Mouse (Mus musculus): ENCODE measurements at regions not wholly inside any gene's neighbourhood (a gene's known extent, or its start where the extent isn't known, plus 50 kb on each side); places are given as distances from the start of the nearest gene placed in this dataset.

DNA sequence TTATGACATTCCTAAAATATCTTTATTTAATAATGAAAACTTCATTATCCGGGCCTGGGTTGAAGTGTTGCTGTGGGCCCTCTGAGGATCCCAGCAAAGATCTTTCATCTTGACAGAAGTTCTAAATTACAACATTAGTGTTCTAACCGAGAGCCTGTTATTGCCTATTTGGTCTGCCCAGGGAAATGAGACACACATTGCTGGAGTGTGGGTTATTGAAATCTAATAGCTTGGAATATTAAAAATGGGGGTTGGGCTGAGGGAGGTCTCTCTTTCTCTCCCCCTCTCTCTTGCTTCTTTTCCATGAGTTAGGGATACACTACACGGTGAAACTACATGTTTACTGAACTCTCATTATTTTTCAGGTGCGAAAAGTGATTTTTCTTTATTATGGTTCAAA, 240.4 kb upstream of the Camk1g start:
- Histone ChIP-seq H3K4me3 (no peak overlapping the region), H3K9me3 (replicated peaks) (no peaks in the 10 kb centered on the region), H3K27ac (no peak overlapping the region), H3K36me3 (no peaks in the 10 kb centered on the region), H3K27me3 (ENCODE audit: low read depth, poor library complexity, severe bottlenecking) (no peaks in the 10 kb centered on the region), H3K4me1 (peaks cover 5% of the 10 kb centered on the region)
- 68% methylated on average over 4 of the region's 4 CpGs for whole genome bisulfite sequencing
- no peak for DNase-seq (ENCODE audit: low spot score)

DNA sequence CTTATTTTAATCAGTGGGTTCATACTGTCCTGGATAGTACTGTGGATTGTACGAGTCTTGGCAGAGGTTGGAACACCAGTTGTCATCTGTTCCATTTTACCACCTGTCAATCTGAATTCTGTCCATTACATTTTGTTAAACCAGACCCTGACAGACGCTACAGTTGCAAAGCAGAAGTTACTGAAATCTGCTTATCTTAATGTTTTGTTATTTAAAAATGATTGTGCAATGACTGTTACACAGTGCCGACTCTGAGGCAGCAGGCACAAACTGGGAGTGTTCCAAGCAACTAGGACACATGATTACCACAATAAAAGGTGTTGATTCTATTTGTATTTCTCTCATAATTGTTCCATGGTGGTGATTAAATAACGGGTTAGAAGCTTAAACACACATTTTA, 229.8 kb upstream of the Camk1g start:
- Histone ChIP-seq H3K4me1 (no peaks in the 10 kb centered on the region), H3K4me3 (no peak overlapping the region), H3K27ac (no peak overlapping the region), H3K27me3 (ENCODE audit: low read depth, poor library complexity, severe bottlenecking) (no peaks in the 10 kb centered on the region), H3K36me3 (no peaks in the 10 kb centered on the region), H3K9me3 (replicated peaks) (no peaks in the 10 kb centered on the region)
- WGBS, result 85% methylated on average over 4 of the region's 4 CpGs
- DNase-seq (ENCODE audit: low spot score), result no peak

DNA sequence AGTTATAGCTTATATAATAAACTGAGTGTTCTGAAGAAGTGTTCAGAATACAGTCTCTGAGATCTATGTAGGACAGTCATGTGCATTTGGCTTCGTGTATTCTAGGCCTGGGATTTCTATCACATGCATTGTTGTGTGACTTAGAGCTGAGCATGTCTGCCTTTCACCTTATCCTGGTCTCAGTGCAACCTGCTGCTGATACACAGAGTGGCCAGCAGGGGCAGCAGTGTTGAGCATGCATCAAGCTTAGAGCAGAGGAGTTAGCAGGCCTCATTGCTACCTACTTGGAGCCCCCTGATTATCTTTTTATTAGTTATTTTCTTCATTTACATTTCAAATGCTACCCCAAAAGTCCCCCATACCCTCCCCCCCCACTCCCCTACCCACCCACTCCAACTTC, 229.1 kb upstream of the Camk1g start:
- Histone ChIP-seq H3K4me3 (no peak overlapping the region), H3K36me3 (no peaks in the 10 kb centered on the region), H3K4me1 (no peaks in the 10 kb centered on the region), H3K9me3 (replicated peaks) (no peaks in the 10 kb centered on the region), H3K27me3 (ENCODE audit: low read depth, poor library complexity, severe bottlenecking) (no peaks in the 10 kb centered on the region), H3K27ac (no peak overlapping the region)
- WGBS, result 28% methylated on average over 1 of the region's 1 CpGs
- DNase-seq (ENCODE audit: low spot score), result no peak

DNA sequence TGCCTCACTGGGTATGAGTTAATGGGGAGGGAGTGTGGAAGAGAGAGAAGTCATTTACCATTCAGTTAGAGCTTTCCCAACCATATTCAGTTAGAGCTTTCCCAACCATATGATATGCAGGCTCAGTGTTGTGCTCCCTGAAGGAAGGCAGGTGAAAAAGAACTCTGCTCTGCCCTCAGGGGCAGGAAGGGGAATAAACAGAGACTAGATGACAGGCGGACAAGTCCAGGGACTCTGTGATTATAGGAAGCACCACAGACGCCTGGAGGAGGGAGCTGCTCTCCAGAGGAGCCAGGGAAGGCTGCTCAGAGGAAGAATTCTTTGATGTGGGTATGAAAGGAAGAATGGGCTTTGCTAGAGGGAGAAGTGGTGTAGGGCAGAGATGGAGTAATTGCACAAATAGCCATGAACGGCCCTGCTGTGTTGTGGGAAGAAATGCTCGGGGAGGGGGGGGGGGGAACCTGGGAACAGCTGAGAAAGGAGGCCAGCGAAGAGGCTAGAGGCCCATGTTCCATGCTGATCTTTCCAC, 220.3 kb upstream of the Camk1g start:
- H3K36me3 ChIP-seq, result no peaks in the 10 kb centered on the region
- H3K9me3 ChIP-seq (replicated peaks), result no peaks in the 10 kb centered on the region
- H3K27me3 ChIP-seq (ENCODE audit: low read depth, poor library complexity, severe bottlenecking), result no peaks in the 10 kb centered on the region
- no peak for DNase-seq (ENCODE audit: low spot score)
- H3K4me3 ChIP-seq, result no peak overlapping the region
- no peak overlapping the region; the same call in 1 of the 2 replicates for H3K27ac ChIP-seq
- peaks cover 40% of the 10 kb centered on the region for H3K4me1 ChIP-seq
- 15% methylated on average over 5 of the region's 5 CpGs for WGBS

DNA sequence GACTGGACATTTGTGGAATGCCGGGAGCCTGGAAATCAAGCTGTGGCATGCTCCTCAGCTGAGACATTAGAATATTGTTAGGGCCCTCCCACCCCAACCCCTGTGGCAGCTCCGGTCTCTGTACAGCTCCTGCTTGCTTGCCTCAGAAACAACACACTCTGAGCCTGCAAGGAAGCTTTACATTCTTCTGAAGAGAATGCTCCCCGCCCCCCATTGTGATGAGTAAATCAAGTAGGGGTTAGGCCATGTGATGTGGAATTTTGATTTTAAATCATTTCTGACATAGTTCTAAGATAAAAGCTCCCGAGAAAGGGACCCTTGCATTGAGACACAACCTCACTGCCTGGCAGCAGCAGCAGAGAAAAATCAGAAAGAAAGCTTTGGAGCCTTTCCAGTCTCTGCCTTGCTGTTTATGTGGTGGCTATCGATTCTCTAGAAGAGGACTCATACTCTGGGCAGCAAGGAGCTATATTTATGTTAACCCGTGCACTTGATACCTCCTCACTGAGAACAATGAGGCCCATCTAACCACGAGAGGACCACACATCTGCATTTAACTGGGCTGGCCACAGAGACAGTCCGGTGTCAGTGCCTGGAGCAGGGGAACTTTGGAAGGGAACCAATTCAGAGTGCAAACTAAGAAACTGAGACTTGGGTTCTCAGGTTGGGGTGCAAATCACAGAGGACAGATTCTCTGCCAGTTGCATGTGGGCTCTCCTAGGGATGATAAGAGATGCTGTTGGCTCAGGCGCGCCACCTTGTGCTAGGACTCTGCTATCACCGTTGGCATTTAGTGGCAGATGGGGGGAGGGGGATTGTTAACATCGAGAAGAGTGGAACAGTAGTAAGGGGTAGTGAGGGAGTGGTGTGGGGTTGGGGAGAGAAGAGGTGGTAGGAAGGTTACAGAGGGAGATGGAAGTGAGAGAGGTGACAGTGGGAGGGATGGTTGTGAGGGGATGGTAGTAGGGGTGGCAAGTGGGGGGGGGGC, 218.7 kb upstream of the Camk1g start:
- H3K9me3 ChIP-seq (replicated peaks), result no peaks in the 10 kb centered on the region
- no peaks in the 10 kb centered on the region for H3K27me3 ChIP-seq (ENCODE audit: low read depth, poor library complexity, severe bottlenecking)
- 37% methylated on average over 12 of the region's 12 CpGs for WGBS
- H3K27ac ChIP-seq, result peak overlapping the region; percentile 61
- peaks cover 38% of the 10 kb centered on the region for H3K4me1 ChIP-seq
- peak; percentile 82 for DNase-seq (ENCODE audit: low spot score)
- H3K4me3 ChIP-seq, result no peak overlapping the region
- H3K36me3 ChIP-seq, result no peaks in the 10 kb centered on the region

DNA sequence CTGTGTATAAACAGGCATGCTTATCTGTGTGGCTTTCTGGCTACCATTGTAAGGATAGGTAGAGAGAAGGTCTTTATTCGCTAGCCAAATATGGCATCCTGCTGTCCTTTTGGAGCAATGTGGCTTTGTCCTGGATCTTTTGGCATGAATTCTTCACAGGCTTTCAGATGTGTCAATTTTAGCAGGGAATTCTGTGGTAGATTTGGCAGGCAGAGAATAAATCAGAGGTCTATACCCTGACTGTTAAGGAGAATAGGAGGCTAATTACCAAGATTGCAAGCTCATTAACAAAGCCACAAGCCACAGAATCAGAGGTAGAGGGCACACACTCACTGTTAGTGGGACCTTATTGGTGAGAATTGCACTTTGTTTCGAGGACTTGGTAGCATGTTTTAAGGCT, 217.2 kb upstream of the Camk1g start:
- 85% methylated on average over 2 of the region's 2 CpGs for WGBS
- H3K9me3 ChIP-seq (replicated peaks), result no peaks in the 10 kb centered on the region
- no peak overlapping the region for H3K4me3 ChIP-seq
- DNase-seq (ENCODE audit: low spot score), result no peak
- H3K27me3 ChIP-seq (ENCODE audit: low read depth, poor library complexity, severe bottlenecking), result no peaks in the 10 kb centered on the region
- peaks cover 35% of the 10 kb centered on the region for H3K4me1 ChIP-seq
- no peaks in the 10 kb centered on the region for H3K36me3 ChIP-seq
- H3K27ac ChIP-seq, result no peak overlapping the region

DNA sequence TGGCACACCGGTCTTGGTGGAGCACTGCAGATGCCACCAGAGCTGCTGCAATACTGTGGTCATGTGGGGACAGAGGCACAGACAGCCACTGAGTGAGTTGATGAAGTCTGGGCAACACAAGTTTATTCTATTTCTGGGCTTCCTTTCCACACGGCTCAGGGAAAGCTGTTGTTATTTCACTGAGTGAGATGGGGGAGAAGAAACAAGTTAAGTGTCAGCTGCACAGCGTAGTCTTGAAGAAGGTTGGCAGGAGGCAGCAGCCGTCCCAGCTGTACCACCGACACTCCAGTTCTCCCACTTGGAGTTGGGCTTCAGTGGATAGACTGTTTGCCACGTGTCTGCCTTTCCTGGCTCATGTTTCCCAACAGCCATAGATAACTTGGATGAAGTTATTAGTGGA, 216.8 kb upstream of the Camk1g start:
- no peaks in the 10 kb centered on the region for H3K9me3 ChIP-seq (replicated peaks)
- no peak overlapping the region for H3K27ac ChIP-seq
- no peak overlapping the region for H3K4me3 ChIP-seq
- no peaks in the 10 kb centered on the region for H3K27me3 ChIP-seq (ENCODE audit: low read depth, poor library complexity, severe bottlenecking)
- peaks cover 35% of the 10 kb centered on the region for H3K4me1 ChIP-seq
- no peak for DNase-seq (ENCODE audit: low spot score)
- 88% methylated on average over 6 of the region's 6 CpGs for WGBS
- H3K36me3 ChIP-seq, result no peaks in the 10 kb centered on the region

DNA sequence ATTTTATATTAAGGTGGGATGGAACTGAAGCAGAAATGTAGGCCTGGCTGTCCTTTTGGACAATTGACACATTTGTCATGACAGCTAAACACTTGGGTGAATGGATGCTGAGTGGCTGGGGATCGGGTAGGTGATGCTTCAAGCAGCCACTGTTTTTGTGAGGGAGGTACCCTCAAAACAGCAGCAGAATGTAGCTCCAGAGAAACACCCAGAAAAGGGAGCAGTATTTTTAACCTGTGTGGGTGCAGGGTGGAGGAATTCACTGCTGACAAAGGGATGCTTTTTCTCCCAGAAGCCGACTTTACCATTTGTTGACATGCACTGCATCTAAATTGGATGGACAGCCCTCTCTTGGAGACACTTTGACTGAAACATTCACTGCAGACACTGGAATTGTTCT, 213.7 kb upstream of the Camk1g start:
- Histone ChIP-seq H3K27ac (no peak overlapping the region), H3K36me3 (no peaks in the 10 kb centered on the region), H3K9me3 (replicated peaks) (no peaks in the 10 kb centered on the region), H3K4me1 (peaks cover 28% of the 10 kb centered on the region), H3K27me3 (ENCODE audit: low read depth, poor library complexity, severe bottlenecking) (no peaks in the 10 kb centered on the region), H3K4me3 (no peak overlapping the region)
- DNase-seq (ENCODE audit: low spot score), result no peak
- 85% methylated on average over 2 of the region's 2 CpGs for WGBS

DNA sequence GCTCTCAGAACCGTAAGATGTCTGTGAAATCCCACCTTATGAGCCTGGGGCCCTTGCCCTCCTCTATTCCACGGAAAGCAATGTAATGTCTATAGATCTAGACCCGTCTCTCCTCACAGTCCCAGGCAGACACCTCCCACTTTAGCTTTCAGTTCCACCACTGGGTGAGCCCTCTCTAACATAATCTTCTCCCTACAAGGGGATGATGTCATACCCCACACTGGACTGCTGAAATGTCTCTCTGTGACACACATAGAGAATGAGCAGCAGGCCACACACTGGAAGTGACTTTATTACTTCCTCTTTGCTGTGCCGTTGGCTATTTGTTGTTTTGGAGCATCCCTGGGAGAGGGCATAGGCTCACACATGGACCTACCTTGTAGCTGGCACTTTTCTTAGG, 210.3 kb upstream of the Camk1g start:
- H3K36me3 ChIP-seq, result no peaks in the 10 kb centered on the region
- DNase-seq (ENCODE audit: low spot score), result no peak
- 74% methylated on average over 4 of the region's 4 CpGs for WGBS
- H3K4me1 ChIP-seq, result peaks cover 19% of the 10 kb centered on the region; the same call in 1 of the 2 replicates
- H3K27ac ChIP-seq, result no peak overlapping the region
- 0 out of 2 replicates have a peak, but pooled peaks cover 2% of the 10 kb centered on the region for H3K27me3 ChIP-seq (ENCODE audit: low read depth, poor library complexity, severe bottlenecking)
- H3K4me3 ChIP-seq, result no peak overlapping the region
- no peaks in the 10 kb centered on the region for H3K9me3 ChIP-seq (replicated peaks)

DNA sequence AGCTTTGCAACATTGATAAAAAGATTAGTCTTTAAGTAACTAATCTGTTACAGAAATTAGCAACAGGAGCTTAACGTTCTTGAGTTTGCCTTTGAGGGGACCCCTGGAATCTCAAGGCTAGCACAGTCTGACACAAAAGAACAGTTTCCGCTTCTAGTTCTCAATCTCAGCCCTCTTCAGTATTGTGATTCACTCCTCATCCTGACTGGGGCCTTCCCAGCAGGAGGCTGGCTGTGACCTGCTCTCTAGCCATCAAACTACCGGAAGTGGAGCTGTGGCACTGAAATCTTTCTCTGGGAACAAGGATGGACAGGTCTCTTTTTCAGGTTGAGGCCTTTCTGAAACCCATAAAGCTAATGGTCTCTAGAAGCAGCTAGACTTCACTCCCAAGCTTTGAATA, 209.6 kb upstream of the Camk1g start:
- H3K27me3 ChIP-seq (ENCODE audit: low read depth, poor library complexity, severe bottlenecking), result 0 out of 2 replicates have a peak, but pooled peaks cover 9% of the 10 kb centered on the region
- H3K36me3 ChIP-seq, result no peaks in the 10 kb centered on the region
- H3K9me3 ChIP-seq (replicated peaks), result no peaks in the 10 kb centered on the region
- H3K27ac ChIP-seq, result 0 out of 2 replicates have a peak overlapping the region, but pooled peaks have one; percentile 25
- peaks cover 19% of the 10 kb centered on the region; the same call in 1 of the 2 replicates for H3K4me1 ChIP-seq
- WGBS, result 75% methylated on average over 3 of the region's 3 CpGs
- no peak for DNase-seq (ENCODE audit: low spot score)
- H3K4me3 ChIP-seq, result no peak overlapping the region

DNA sequence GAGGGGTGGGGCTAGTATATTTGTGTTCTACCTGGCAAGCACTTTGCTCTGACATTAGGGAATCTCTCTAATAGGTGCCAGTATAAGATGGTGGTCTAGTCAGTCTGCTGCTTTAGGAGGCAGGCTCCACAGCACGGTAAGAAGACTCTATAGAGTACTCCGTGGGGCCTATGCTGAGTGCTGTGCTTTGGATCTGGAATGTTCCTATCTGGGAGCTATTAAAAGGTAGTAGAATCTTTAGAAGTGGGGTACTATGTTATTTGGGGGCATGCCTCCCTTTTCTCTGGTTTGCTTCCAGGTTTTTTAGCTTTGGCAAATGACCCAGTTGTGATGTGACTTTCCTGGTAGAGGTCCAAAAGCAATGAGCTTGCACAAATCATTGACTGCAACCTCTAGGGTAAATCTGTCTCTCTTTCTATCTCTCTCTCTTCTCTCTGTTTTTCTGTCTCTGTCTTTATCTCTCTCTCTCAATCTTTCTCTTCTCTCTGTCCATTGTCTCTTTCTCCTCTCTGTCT, 208.6 kb upstream of the Camk1g start:
- WGBS, result 85% methylated on average over 2 of the region's 2 CpGs
- H3K4me3 ChIP-seq, result no peak overlapping the region
- H3K27me3 ChIP-seq (ENCODE audit: low read depth, poor library complexity, severe bottlenecking), result 0 out of 2 replicates have a peak, but pooled peaks cover 11% of the 10 kb centered on the region
- H3K36me3 ChIP-seq, result no peaks in the 10 kb centered on the region
- DNase-seq (ENCODE audit: low spot score), result no peak
- no peak overlapping the region for H3K27ac ChIP-seq
- no peaks in the 10 kb centered on the region for H3K9me3 ChIP-seq (replicated peaks)
- H3K4me1 ChIP-seq, result peaks cover 19% of the 10 kb centered on the region; the same call in 1 of the 2 replicates

DNA sequence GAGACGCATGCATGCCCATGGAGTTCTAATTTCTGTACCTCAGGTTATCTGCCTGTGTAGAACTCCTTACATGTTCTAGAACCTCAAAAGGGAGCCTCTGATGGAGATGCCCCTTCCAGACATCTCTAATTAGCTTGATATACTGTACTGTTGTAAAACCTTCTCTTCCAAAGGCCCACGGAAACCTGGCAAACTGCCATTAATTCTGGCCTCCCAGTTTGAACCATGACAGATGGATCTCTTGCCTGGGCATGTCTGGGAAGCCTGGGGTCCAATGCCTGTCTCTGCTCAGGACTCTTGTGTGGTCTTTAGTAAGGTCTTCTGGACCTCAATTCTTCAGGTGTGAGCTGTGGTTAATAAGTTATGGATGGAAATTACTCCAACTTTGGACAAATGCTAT, 207.7 kb upstream of the Camk1g start:
- 65% methylated on average over 2 of the region's 2 CpGs for WGBS
- H3K27me3 ChIP-seq (ENCODE audit: low read depth, poor library complexity, severe bottlenecking), result 0 out of 2 replicates have a peak, but pooled peaks cover 11% of the 10 kb centered on the region
- H3K9me3 ChIP-seq (replicated peaks), result no peaks in the 10 kb centered on the region
- no peak for DNase-seq (ENCODE audit: low spot score)
- peaks cover 19% of the 10 kb centered on the region; the same call in 1 of the 2 replicates for H3K4me1 ChIP-seq
- H3K4me3 ChIP-seq, result no peak overlapping the region
- H3K36me3 ChIP-seq, result no peaks in the 10 kb centered on the region
- no peak overlapping the region for H3K27ac ChIP-seq
